Mouse (Mus musculus) liver, embryonic 11.5 days (tissue): ENCODE measurements around the gene Smarca2. TPM values are rescaled to one million over a fixed set of nuclear protein-coding genes. Genes with fewer than 3 reads are reported as not detected.

Experiments
- ATAC-seq: fragments of 200-750 bp; cut with Nextera tagmentation; replicated peaks from 2 replicates; pipeline ENCODE4 v1.8.0; 2017; ENCODE audit warnings: moderate number of reproducible peaks, mild to moderate bottlenecking, moderate TSS enrichment, moderate library complexity; ENCODE audit not compliant: low FRiP score
- DNase-seq: peaks from one replicate; pipeline ENCODE4 v3.0.0-alpha.2; 2017; ENCODE audit warnings: low spot score
- H3K27ac ChIP-seq: fragments of 300-500 bp; sonication (generic); 2 replicates; pipeline ENCODE4 v1.5.1; 2014; ENCODE audit warnings: mild to moderate bottlenecking, low read depth, low read length, control low read depth
- H3K27me3 ChIP-seq: fragments of 300-500 bp; sonication (generic); replicated peaks from 2 replicates; pipeline ENCODE4 v1.6.1; 2014; ENCODE audit warnings: low read length, mixed read lengths; ENCODE audit not compliant: control insufficient read depth, insufficient read depth
- H3K36me3 ChIP-seq: fragments of 300-500 bp; sonication (generic); 2 replicates; pipeline ENCODE4 v1.6.1; 2014; ENCODE audit warnings: mild to moderate bottlenecking, low read length, moderate library complexity, mixed read lengths; ENCODE audit not compliant: control insufficient read depth, insufficient read depth
- H3K4me1 ChIP-seq: fragments of 300-500 bp; sonication (generic); replicated peaks from 2 replicates; pipeline ENCODE4 v1.6.1; 2014; ENCODE audit warnings: low read length, mixed read lengths; ENCODE audit not compliant: control insufficient read depth, insufficient read depth
- H3K4me2 ChIP-seq: fragments of 300-500 bp; sonication (generic); 2 replicates; pipeline ENCODE4 v1.6.1; 2014; ENCODE audit warnings: mild to moderate bottlenecking, control low read depth, moderate library complexity
- H3K4me3 ChIP-seq: fragments of 300-500 bp; sonication (generic); 2 replicates; pipeline ENCODE4 v1.5.1; 2014; ENCODE audit warnings: low read depth, low read length, control low read depth
- H3K9ac ChIP-seq: fragments of 300-500 bp; sonication (generic); 2 replicates; pipeline ENCODE4 v1.6.1; 2014; ENCODE audit warnings: low read depth, low read length, control low read depth
- H3K9me3 ChIP-seq: fragments of 300-500 bp; sonication (generic); 2 replicates; pipeline ENCODE4 v1.6.1; 2016; ENCODE audit warnings: low read length, inconsistent platforms, mixed read lengths; ENCODE audit not compliant: control insufficient read depth
- WGBS: fragments of 180-500 bp; shearing (Covaris S2); extraction: QIAGEN DNeasy Blood & Tissue Kit; methylation state at CpG from one replicate; pipeline ENCODE4 v1.1.7; 2014; 5-methylcytosine and 5-hydroxymethylcytosine counted together
- polyA plus RNA-seq: library from polyadenylated mRNA; unstranded; fragments of >200 nt; fragmentation: Nextera tagmentation; extraction: Ambion mirVana; gene quantifications from 2 replicates; pipeline ENCODE4 v1.2.1, GENCODE M21; 2014

The Smarca2 gene
- polyA plus RNA-seq, 1 experiment from 2014 or later: 16.1 TPM

GRCm38 (mm10) chr19:26641269-26641668 is 36.4 kb downstream of the Smarca2 start:
- WGBS: 81% methylated on average over 10 of the region's 10 CpGs
- H3K9ac ChIP-seq: no peak overlapping the region
- ATAC-seq: no peak

DNA sequence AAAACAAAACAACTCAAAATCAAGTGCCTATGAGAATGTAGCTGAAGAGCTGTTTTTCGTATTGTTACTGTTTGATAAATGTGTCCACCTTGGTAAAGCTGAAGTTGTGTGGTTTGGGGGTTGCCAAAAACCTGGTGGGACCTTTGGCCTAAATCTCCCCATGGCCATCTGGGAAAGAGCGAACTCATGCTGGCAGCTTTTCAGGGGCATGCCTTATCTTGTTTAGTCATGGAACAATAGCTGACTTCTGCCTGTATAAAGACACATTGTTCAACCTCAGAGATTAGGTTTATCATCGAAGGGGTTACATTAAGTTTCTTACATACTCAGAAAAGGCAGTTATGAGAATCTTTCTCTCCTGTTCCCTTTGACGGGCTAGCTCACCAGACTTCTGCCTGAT is 38.2 kb downstream of the Smarca2 start:
- H3K36me3 ChIP-seq: no peaks in the 10 kb centered on the region
- no peak overlapping the region for H3K9ac ChIP-seq
- H3K4me2 ChIP-seq: no peak overlapping the region
- DNase-seq: no peak
- no peaks in the 10 kb centered on the region for H3K27me3 ChIP-seq
- no peak for ATAC-seq
- H3K4me3 ChIP-seq: no peak overlapping the region
- WGBS: 64% methylated on average over 4 of the region's 4 CpGs
- no peaks in the 10 kb centered on the region; the same call in 1 of the 2 replicates for H3K4me1 ChIP-seq
- no peak overlapping the region for H3K27ac ChIP-seq
- no peaks in the 10 kb centered on the region for H3K9me3 ChIP-seq

More at GRCm38 (mm10) chr19:26641269-26641668, 36.4 kb downstream of the Smarca2 start:
- Histone ChIP-seq H3K9me3 (no peaks in the 10 kb centered on the region), H3K36me3 (no peaks in the 10 kb centered on the region), H3K4me3 (no peak overlapping the region), H3K4me1 (no peaks in the 10 kb centered on the region; the same call in 1 of the 2 replicates), H3K27ac (no peak overlapping the region), H3K27me3 (no peaks in the 10 kb centered on the region), H3K4me2 (no peak overlapping the region)
- no peak for DNase-seq

- no peak overlapping the region for H3K4me2 ChIP-seq
- WGBS: 80% methylated on average over 4 of the region's 4 CpGs
- no peak for ATAC-seq
These were observed 39.1 kb downstream of the Smarca2 start for GRCm38 (mm10) chr19:26643936-26644335.

GRCm38 (mm10) chr19:26645016-26645415 is 40.2 kb downstream of the Smarca2 start:
- no peak overlapping the region for H3K9ac ChIP-seq
- ATAC-seq (no peak), DNase-seq (no peak)
- H3K9me3 ChIP-seq: no peaks in the 10 kb centered on the region
- H3K27me3 ChIP-seq: no peaks in the 10 kb centered on the region
- no peak overlapping the region for H3K4me2 ChIP-seq
- WGBS: 79% methylated on average over 3 of the region's 3 CpGs
- H3K36me3 ChIP-seq: no peaks in the 10 kb centered on the region
- no peak overlapping the region for H3K4me3 ChIP-seq
- H3K27ac ChIP-seq: no peak overlapping the region
- H3K4me1 ChIP-seq: no peaks in the 10 kb centered on the region

More at GRCm38 (mm10) chr19:26643936-26644335, 39.1 kb downstream of the Smarca2 start:
- Histone ChIP-seq H3K27ac (no peak overlapping the region), H3K4me1 (no peaks in the 10 kb centered on the region; the same call in 1 of the 2 replicates), H3K36me3 (no peaks in the 10 kb centered on the region), H3K9ac (no peak overlapping the region), H3K9me3 (no peaks in the 10 kb centered on the region), H3K27me3 (no peaks in the 10 kb centered on the region), H3K4me3 (no peak overlapping the region)
- DNase-seq: no peak

- Histone ChIP-seq H3K9ac (no peak overlapping the region), H3K4me1 (no peaks in the 10 kb centered on the region), H3K4me2 (no peak overlapping the region), H3K27me3 (no peaks in the 10 kb centered on the region), H3K36me3 (no peaks in the 10 kb centered on the region), H3K4me3 (no peak overlapping the region), H3K27ac (no peak overlapping the region), H3K9me3 (no peaks in the 10 kb centered on the region)
- WGBS: 37% methylated on average over 2 of the region's 2 CpGs
- ATAC-seq: no peak
- no peak for DNase-seq
These were observed 41.3 kb downstream of the Smarca2 start for GRCm38 (mm10) chr19:26646128-26646527.

DNA sequence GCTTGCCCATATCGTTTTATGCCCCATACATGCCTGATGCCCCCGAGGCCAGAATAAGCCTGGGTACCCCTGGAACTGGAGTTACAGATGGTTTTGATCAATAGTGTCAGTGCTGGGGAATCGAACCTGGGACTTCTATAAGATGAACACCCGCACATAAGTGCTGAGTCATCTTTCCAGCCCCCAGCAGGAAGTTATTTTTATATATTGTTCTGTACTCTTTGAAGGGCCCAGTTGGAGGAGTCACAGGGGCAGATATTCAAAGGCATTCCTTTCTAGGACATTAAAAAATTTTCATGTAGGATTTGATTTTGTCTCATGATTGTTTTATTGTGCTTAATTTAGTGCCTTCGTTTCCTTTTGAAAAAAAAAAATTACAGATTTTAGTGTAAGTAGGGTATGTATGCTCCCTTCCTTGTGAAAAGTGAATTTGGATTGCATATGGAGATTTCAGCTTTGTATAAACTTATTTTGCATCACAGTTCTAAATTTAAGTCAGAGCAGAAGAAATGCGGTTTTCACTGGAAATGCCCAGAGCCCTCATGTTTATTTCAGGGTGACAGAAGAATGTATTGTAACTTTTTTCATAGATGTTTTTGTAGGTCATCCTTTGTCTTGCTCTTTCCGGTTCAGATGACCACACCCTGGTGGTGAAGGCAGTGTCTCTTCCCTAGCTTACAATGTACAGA is 45.9 kb downstream of the Smarca2 start:
- H3K27me3 ChIP-seq: no peaks in the 10 kb centered on the region
- peaks cover 2% of the 10 kb centered on the region; the same call in 1 of the 2 replicates for H3K36me3 ChIP-seq
- no peak overlapping the region for H3K4me2 ChIP-seq
- no peak for ATAC-seq
- 83% methylated on average over 7 of the region's 7 CpGs for WGBS
- H3K27ac ChIP-seq: no peak overlapping the region
- no peaks in the 10 kb centered on the region for H3K9me3 ChIP-seq
- no peak for DNase-seq
- H3K4me3 ChIP-seq: no peak overlapping the region
- H3K9ac ChIP-seq: no peak overlapping the region
- no peaks in the 10 kb centered on the region for H3K4me1 ChIP-seq

GRCm38 (mm10) chr19:26658324-26658723 is 53.5 kb downstream of the Smarca2 start:
- Histone ChIP-seq H3K4me1 (no peaks in the 10 kb centered on the region), H3K9ac (no peak overlapping the region), H3K27me3 (no peaks in the 10 kb centered on the region), H3K9me3 (no peaks in the 10 kb centered on the region), H3K36me3 (no peaks in the 10 kb centered on the region), H3K4me2 (no peak overlapping the region), H3K4me3 (no peak overlapping the region), H3K27ac (no peak overlapping the region)
- WGBS: 75% methylated on average over 7 of the region's 7 CpGs
- DNase-seq: no peak
- no peak for ATAC-seq

- Histone ChIP-seq H3K4me3 (no peak overlapping the region), H3K4me1 (no peaks in the 10 kb centered on the region), H3K9ac (no peak overlapping the region), H3K9me3 (no peaks in the 10 kb centered on the region), H3K36me3 (no peaks in the 10 kb centered on the region), H3K4me2 (no peak overlapping the region), H3K27ac (no peak overlapping the region), H3K27me3 (no peaks in the 10 kb centered on the region)
- 84% methylated on average over 5 of the region's 5 CpGs for WGBS
- DNase-seq: no peak
- no peak for ATAC-seq
These were observed 55.1 kb downstream of the Smarca2 start for GRCm38 (mm10) chr19:26659976-26660375.

GRCm38 (mm10) chr19:26661198-26661597 is 56.3 kb downstream of the Smarca2 start:
- no peak overlapping the region for H3K27ac ChIP-seq
- no peak overlapping the region for H3K4me2 ChIP-seq
- H3K4me1 ChIP-seq: no peaks in the 10 kb centered on the region
- no peak for DNase-seq
- WGBS: 85% methylated on average over 3 of the region's 3 CpGs
- H3K9me3 ChIP-seq: no peaks in the 10 kb centered on the region
- no peak overlapping the region for H3K9ac ChIP-seq
- no peaks in the 10 kb centered on the region for H3K36me3 ChIP-seq
- H3K4me3 ChIP-seq: no peak overlapping the region
- no peak for ATAC-seq
- H3K27me3 ChIP-seq: no peaks in the 10 kb centered on the region
